Mouse (Mus musculus) liver, postnatal 0 days (tissue): ENCODE results near the gene Gpr25.

Source experiments
- CTCF ChIP-seq: sonication (generic); IDR thresholded peaks from 2 replicates; pipeline ENCODE4 v1.5.1; 2016; ENCODE audit warnings: antibody characterized with exemption, low read depth
- EP300 ChIP-seq: IDR thresholded peaks from 2 replicates; pipeline ENCODE4 v1.6.1; 2016; ENCODE audit warnings: antibody characterized with exemption, low read depth, mild to moderate bottlenecking

- TF ChIP-seq CTCF, result no peak
- TF ChIP-seq EP300, result no peak
Observed at GRCm38 (mm10) chr1:136247393-136247792, 13.3 kb downstream of the Gpr25 start.
